Mouse (Mus musculus) lung, adult 18-20 months (tissue): ENCODE data around the gene Plagl1.
A peak's percentile ranks its signal among the peaks of the same experiment; 100 is the strongest.
"Not testable (repeated sequence)": the region's sequence is repeated elsewhere in the genome, so short reads cannot be mapped to it uniquely, and the experiment has no call there.

Source experiments
- DNase-seq, 2 experiments: peaks; one replicate each; pipeline ENCODE4 v3.0.0; 2022; ENCODE audit warnings: mixed read lengths in 2 of 2

Gene Plagl1

DNA sequence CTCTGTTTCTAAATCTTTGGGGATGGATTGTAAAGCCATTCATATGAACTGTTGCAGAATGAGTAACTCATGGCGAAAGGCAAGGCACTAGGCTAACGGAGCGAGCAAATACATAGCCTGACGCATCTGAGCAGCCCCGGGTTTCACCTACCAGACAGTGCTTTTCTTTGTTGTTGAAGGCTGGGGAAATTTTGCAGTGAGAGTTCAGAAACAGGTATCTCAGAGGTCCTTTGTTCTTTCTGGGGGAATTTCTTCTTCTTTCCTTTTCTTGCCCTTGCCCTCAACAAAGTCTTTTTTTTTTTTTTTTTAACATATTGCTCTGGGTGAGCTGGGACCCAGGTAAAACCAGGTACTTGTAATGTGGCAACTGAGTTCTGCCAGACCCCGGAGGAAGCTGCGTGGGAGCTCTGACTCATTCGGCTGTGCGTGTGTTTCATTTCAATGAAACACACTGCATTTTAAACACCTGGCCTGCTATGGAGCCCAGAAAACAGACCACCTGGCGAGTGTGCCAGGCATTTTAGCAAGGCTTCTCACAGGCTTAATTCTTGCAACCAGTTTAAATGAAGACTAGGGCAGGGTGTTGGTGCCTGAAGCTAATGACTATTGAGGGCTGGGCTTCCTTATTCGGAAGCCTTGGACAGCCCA is at the start of gene Plagl1:
TSS of gene Plagl1 (plus strand) at position 484 of the 648 bp plus-strand sequence.
- DNase-seq, result no peak

DNA sequence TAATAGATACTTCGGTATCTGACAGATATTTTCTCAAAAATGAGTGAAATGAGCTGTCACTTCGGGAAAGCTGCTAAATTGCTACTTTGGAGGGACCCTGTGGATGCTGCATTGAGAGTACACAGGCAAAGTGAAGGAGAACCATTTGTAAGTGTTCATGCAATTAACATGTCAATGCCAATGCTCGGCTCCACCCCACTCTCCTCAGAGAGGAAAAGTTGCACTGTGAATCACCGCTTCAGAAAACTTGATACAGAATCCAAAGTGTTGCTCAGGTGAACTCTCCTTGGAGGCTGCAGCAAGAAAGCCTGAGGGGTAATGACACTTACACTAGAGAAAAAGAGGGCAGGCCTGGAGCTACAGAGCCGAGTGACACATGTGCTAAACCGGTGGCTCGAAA is 46.3 kb upstream of the Plagl1 start:
- no peak for DNase-seq

DNA sequence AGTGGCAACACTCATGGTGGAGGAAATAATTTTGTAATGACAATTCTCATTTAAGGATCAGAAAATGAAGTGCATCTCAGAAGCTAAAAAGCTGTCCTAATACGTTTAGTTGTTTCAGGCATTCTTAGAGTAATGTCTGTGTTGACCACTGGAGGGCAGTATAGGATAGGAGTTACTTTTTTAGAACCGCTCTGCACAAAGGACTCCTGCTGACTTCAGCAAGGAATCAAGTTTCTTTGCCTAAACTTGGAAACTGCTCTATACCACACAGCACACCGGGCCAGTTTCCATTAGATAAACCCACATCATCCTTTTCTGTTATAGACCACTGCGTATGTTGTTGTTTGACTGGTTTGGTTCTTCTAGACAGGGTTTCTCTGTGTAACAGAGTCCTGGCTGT is 43.7 kb upstream of the Plagl1 start:
- DNase-seq, result peak in 1 of 2 experiments; percentile 64

DNA sequence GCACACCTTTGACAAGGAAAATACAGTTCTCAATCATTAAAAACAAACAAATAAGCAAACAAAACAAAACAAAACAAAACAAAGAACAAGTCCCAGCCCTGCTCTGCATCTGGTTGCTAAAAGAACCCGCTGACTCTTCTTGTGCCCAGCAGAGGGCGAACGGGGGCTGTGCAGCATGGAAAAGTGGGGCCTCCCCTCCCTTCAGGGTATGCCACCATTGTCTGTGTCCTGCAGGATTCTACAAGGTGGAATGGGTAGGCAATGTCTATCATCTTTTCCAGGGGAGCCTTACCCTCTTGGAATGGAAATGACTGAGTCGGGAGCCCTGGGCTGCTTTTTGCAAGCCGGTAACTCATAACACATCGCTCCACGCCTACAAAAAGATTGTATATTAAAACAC is 41.8 kb upstream of the Plagl1 start:
- DNase-seq, result no peak

DNA sequence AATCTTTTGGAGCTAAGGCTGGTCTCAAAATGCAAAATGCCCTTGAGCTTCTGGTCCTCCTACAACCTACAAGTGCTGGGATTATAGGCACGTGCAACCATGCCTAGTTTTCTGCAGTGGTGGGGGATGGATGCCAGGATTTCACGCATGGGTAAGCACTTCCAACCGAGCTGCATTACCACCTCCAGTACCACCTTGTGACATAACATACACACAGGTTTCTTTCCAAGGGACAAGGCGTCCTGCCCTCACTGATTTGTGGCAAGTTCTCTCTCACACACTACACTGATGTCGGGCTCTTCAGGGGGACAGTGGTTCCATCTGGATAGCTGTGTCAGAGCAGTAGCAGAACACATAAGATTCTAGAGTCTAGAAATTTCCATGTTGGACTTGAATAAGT is 41.3 kb upstream of the Plagl1 start:
- no peak for DNase-seq

DNA sequence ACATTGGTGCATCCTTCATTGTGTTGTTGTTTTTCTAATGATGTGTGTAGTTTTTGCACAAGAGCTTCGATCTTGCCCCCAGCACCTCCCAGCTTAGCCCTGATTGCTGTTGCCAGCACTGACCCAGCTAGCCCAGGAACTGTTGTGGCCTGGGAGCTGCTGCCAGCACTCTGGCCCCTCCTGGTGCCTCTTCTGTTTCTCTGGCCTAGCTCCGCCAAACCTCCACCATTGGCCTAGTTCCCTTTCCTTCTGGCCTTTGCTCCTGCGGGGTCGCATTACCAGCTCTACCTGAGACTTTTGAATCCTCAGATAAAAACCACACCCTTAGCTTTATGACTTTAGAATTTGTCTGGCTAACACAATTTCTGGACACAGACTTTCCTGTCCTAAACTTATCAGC is 38.2 kb upstream of the Plagl1 start:
- DNase-seq, result no peak

DNA sequence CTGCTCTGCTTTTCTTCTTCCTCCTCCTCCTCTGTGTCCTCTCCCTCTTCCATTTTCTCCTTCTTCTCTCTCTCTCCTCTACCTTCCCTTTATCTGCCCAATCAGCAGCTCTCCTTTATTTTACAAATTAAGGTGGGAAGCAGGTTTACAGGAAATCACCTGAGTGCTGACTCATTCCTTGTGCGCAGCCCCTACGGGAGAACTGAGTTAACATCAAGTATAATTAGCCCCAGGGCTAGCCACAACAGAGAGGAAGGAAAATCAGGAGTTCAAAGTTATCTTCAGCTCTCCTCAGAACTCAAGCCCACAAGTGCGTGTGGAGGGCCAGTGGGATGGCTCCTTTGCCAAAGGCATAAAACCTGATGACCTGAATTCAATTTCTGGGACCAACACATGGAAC is 36.3 kb upstream of the Plagl1 start:
- DNase-seq, result not testable (repeated sequence)

DNA sequence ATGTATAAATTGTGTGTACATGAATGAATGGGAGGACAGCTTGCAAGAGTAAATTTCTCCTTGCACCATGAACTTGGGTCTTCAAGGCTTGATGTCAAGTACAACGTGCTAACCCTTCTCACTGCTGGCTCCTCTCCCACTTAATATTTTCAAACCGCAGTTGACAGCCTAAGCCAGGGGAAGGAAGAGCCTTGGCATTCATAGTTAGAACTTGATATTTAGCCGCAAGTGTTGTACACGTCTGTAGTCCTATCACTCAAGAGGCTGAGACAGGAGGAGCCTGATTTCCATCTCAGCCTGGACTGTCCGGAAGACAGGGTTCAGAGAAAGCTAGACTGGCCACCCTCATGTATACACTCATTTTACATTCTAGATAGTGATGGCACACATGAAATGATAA is 32.6 kb upstream of the Plagl1 start:
- no peak for DNase-seq

DNA sequence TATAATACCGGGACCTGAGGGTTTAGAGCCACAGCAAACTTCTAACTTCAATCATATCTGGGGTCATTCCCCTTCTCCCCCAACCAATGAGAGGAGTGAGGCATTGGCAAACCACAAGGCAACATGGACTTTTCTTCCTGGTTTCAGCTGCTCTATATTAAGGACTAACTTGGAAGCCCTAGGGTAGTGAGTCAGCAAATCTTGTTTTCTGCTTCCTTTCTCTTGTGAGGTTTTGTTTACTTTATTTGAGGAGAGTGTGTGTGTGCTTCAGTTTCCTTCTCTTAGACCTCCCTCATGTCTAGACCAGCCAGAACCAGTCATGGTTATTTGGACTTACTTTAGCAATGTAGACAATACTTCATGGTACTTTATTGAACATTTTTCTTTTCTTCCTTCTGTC is 32.1 kb upstream of the Plagl1 start:
- DNase-seq, result no peak

DNA sequence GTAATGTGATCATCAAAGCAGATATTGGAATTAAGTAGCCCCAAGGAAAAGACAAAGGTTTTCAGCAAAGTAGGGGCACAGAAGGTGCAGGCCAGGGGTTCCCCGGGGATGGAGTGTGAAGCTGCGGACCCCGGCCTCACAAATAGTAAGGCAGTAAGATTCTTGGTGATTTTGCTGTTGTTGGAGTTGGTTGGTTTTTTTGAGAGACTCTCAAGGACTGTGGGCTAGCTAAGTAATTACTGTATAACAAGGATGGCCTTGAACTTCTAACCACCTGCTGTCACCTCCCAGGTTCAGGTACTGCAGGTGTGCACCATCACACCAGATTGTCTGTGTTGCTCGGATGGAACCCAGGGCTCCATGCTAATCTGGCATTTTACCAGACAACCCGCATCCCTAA is 30.9 kb upstream of the Plagl1 start:
- DNase-seq, result no peak

DNA sequence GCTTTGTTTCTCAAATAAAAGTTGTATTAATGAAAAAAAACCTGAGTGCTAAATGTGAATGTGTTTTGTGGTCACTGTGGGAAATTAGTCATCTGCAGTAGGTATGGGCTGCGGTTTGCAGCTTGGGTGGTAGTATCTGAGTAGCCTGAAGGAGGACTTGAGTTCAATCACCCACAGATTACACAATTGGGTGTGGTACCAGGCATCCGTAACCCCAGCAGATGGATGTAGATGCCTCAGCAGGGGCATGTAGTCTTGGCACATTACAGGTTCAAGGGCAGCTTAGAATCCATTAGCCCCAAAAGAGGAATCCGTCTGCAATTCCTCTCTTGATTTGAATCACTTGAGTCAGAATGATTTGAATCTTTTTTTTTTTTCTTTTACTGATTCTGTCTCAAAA is 25.0 kb upstream of the Plagl1 start:
- no peak for DNase-seq

DNA sequence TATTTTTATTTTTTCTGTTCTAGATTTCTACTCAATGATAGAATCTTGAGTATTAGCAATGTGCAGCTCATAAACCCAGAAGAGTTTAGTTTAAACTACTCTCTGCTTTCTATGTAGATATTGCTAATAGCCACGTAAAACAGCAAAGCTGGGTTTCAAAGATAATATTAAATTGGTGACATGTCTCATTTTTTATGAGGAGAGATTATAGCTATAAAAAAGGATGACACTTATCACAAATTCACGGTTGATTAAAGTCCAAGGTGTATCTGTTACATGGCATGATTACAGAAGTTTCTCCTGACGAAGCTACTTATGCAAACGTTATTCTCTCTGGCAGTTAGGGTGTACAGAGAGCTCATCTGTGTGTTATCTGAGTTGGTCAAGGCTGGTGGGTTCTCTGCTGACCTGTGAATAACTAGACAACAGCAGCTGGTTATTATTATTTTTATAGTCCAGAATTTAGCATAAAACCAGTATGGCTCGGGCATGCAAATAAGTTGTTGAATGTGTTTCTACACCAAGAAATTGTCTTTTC is 20.6 kb upstream of the Plagl1 start:
- DNase-seq, result no peak

DNA sequence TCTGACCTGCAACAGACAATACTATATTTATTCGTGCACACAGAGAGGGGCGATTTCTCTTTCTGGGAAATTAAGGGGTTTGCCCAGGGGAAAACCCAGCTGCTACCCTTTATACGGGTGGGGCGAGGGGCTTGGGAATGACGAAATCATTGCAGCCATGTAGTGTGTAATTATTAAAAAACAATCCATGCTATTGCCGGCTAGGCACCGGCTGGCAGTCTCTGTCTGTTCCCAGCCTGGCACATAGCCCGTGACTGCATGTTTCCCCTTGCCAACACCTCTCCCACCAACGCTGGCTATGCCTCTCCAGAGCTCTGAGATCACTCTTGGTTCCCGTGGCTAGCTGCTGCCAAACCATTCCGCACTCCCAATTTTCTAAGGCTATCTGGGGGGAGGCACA is 15.6 kb upstream of the Plagl1 start:
- no peak for DNase-seq

DNA sequence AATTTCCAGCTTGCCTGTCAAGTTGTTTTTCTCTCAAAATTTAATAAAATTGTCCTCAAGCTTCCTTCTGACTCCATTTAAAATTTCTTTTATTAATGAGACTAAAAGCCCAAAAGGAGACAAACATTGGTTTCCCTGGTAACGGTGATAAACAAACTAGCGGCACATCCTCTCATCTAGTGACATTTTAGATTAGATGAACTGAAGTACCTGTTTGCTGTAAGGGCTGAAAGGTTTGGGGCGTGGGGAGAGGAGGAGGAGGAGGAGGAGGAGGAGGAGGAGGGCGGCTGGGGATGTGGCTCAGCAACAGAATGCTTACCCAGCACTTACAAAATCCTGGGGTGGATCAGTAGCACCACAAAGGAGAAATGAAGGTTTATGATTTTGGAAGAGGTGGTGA is 12.5 kb upstream of the Plagl1 start:
- DNase-seq, result no peak

DNA sequence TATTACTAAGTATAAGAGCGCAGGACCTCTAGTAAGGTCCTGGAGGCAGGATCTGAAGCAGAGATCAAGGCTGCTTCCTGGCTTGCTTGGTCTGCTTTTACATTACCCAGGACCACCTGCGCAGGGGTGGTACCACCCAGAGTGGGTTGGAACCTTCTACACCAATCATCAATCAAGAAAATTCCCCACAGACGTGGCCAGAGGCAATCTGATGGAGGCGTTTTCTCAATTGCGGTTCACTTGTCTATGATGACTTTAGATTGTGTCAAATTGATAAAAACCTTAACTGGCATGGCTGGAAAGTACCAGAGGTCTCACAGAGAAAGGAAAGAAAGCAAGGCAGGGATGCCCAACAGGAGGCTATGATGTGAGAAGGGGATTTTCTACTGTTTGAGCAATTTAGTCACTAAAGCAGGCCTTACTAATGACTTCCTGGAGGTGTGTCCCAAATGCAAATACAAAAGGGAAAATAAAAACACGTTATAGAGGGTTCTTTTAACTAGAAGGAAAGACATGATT is 3.4 kb upstream of the Plagl1 start:
- DNase-seq, result no peak

DNA sequence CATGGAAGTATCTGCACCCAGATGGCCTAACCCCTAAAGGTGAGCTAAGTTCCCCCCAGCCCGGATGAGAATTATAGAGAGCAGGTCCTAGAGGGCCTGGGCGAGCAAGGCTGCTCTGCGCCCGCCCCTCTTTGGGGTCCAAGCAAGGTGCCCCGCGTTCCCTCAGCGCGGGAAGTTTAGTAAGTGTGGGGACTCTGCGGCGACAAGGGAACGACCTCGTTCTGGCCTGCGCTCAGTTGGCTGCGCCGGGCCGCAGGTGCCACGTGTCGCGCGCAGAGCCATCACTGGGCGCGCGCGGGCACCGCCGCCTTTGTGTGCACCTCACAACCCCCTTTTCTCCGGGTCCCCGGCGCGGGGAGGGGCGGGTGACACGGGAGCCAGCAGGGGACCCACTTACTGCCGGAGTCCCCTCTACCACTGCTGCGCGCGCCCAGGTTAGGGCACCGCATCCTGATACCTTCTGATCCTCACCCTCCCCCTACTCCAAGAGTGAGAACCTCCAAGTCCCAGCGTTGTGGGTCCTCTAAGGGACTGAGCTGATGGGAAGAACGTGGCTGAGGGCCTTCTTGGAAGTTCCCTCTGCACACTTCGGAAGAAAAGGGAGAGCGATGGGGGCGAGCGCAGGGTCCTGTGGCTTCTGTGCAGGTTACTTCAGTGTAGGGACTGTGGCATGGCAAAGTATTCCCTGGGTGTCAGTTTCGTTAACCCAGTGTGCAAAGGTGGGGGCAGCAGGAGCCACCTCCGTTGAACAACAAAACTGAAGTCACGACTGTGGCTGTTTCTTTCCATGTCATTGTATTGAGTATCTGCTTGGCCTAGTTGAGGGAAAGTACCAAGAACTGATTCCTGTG is 742 bp downstream of the Plagl1 start:
- no peak for DNase-seq

DNA sequence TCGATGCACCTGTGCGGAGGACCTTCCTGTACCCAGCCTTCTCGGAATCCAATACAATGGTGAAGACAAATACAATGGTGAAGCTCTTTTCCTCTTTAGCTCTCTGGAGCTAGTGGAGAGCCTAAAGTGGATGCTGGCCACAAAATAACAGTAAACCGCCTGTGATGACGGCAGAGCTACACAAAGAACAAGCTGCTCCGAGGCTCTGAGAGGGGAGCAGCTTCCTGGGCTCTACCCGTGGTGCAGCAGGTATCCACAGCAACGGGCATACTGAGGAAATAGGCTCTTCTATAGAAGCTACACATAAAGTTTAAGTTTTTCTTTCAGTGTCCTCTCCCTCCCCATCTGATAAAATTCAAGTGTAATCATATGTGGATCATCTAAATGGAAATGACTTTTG is 2.1 kb downstream of the Plagl1 start:
- no peak for DNase-seq

DNA sequence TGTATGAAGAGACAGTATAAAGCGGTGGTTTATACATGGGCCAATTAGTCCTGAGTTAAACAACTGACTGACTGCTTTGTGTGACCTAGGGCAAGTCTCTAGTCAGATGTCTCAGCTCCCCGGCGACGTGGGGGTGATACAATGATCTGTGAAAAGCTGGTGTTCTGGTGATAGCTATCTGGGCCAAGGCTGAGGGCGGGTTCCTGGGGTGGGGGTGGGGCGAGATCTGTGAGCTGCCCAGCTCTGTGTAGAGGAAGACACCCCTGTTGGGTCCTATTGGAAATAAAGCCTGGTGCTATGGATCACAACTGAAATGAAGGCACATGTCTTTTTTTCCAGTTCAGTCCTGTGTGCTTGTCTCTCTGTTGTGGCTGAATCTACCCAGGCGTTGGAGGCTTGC is 3.2 kb downstream of the Plagl1 start:
- no peak for DNase-seq

DNA sequence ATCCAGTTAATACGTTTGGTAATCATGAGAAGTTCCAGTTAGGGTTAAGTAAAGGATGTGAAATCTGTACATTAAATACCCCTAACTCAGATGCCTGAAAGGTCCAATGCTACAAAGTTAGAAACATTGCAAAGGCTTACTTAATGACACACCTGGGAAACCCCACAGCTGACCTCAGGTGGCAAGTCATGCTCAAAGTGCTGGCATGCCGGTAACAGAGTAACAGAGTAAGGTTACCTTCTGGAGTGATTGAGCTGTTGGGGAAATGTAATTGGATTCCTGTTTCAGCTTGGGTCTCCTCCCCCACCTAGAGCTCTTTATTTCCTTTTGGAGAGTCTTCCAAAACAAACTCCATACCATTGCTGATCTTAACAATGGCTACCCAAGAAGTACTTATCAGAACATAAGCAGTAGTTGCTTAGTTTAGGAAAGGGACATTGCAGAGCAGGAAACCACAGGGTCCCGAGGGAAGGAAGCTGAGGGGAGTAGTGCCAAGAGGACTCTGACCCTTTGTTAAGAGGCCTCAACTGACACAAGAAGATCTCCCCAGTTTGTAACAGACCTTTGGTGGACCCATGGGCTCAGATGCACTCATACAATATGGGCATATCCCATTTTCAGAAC is 4.9 kb downstream of the Plagl1 start:
- DNase-seq, result peak; percentile 9 to 16

DNA sequence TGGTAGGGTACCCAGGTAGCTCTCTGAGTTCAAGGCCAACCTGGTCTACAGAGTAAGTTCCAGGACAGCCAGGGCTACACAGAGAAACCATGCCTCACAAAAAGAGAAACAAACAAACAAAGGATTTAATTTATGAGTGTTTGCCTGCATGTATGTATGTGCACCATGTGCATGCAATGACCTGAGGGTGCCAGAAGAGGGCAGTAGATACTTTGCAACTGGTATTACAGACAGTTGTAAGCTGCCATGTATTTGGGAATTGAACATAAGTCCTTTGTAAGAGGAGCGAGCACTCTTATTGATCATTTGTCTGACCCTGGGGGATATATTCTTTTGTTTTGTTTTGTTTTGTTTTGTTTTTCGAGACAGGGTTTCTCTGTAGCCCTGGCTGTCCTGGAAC is 10.7 kb downstream of the Plagl1 start:
- DNase-seq, result no peak

DNA sequence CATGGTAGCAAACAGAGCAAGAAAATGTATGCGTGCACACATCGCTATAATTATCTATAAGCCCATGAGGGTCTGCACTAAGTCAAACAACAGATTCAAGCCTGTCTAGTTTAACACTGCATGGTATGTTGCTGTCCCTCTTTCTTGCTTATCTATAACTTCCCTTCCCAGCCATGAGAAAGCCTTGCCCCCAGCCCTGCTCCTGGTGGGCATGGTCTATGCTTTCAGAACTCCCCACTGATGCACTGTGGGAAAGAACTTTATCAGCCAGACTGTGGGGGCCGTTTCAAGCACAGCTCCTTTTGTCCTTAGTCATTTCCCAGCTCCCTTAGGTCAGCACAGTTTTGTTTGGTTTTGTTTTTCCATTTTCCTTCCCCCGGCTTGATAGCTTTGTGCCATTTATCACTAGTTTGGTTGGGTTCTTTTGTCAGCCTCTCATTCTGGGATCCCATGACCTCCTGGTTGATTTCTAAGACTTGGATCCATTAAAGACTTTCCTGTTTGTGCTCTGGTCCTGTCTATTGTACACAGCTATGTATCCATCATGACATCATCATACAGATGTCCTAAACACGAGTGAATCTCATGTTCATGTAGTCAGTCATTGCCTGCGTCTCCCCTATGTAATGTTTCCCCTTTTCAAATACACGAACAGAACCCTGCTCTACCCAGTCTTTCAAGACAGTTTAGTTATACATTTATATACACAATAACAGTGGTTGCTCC is 16.7 kb downstream of the Plagl1 start:
- no peak for DNase-seq

DNA sequence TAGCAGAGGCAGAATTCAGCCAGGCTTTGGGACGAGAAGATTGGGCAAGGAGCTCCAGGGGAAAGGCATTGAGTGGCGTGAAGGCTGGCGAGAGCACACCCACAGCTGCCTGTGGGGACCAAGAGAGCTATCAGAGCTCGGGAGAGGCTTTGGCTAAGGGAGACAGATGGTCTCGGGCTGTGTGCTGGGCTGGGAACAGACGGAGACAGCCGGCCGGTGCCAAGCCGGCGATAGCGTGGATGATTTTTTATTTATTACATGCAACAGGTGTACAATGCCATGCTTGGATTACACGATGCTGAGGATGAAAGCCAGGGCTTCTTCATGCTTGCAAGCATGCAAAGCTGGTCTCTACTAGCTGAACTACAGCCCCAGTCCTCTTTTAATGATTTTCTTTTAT is 22.2 kb downstream of the Plagl1 start:
- no peak for DNase-seq
